Mouse (Mus musculus): Measurements from ENCODE around the gene Jak1.

DNA sequence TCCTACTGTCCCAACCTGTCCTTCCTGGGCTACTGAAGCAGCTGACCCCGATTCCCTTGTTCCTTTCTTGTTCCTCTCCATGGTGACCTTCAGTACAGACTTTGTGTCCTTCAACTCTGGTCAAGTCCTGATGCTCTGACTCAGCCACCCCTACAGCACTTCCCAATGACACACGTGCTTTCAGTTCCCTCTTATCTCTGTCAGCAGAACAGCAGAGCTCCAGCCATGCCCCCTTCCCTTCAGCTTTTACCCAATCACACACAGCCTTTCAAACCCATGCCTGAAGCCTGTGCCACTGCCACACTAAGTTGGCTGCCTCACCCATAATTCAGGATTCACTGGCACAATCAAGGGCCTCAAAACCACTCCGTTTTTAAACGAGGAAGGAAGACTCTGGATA lies 109.5 kb downstream of the Jak1 start:
- no peak for TF ChIP-seq CTCF (IDR thresholded peaks at IDR 0.05; ENCODE audit: low read depth, low read length)
- TF ChIP-seq POLR2A (IDR thresholded peaks at IDR 0.05; ENCODE audit: borderline replicate concordance, low read depth, low read length): no peak

Data from bone marrow macrophage, adult 2 months (primary cell).